Mouse (Mus musculus) hematopoietic multipotent progenitor cell, adult 10-12 weeks (in vitro differentiated cells): ENCODE results near the gene Zfp606. TPM values are rescaled to one million over a fixed set of nuclear protein-coding genes. Genes with fewer than 3 reads are reported as not detected.

ENCODE experiments used
- polyA plus RNA-seq: library from polyadenylated mRNA; stranded (reverse); fragments of >175 nt; gene quantifications from 2 replicates; pipeline ENCODE4 v1.2.3, GENCODE M21; 2012; ENCODE audit warnings: low replicate concordance

Zfp606 gene
- 2.3 and 4.6 TPM in 2 replicates for polyA plus RNA-seq

GRCm38 (mm10) chr7:12478158-12479008, at the start of gene Zfp606:
Zfp606 (plus strand) TSS chr7:12478293.

GRCm38 (mm10) chr7:12512217-12512616, 34.1 kb downstream of the Zfp606 start, which contains the start of gene 2900092C05Rik:
2900092C05Rik (plus strand) TSS chr7:12512517.

Other genes starting within 250 kb of the Zfp606 start
- gene Vmn1r81, start 210.0 kb upstream of the Zfp606 start, polyA plus RNA-seq = 0.01 TPM in 1 of 2 replicates, not detected in the other
- gene Vmn1r82, start 177.9 kb upstream of the Zfp606 start, polyA plus RNA-seq = not detected in 2 replicates
- gene Vmn1r83, start 148.8 kb upstream of the Zfp606 start, polyA plus RNA-seq = not detected in 2 replicates
- gene Vmn1r84, start 109.0 kb upstream of the Zfp606 start, polyA plus RNA-seq = not detected in 2 replicates
- 0.15 and 0.40 TPM in 2 replicates for gene Zfp551, start 55.5 kb upstream of the Zfp606 start, polyA plus RNA-seq
- gene 2900092C05Rik, start 34.2 kb downstream of the Zfp606 start, polyA plus RNA-seq = not detected in 2 replicates
- gene Vmn2r53, start 130.5 kb downstream of the Zfp606 start, polyA plus RNA-seq = not detected in 2 replicates
- not detected in 2 replicates for gene Vmn2r54, start 162.0 kb downstream of the Zfp606 start, polyA plus RNA-seq
- not detected in 2 replicates for gene Vmn2r55, start 206.7 kb downstream of the Zfp606 start, polyA plus RNA-seq